Mouse (Mus musculus) liver, adult 2 months (tissue): ENCODE measurements around the gene Gm49373. TPM values are rescaled to one million over a fixed set of nuclear protein-coding genes. Genes with fewer than 3 reads are reported as not detected.

Experiments
- DNase-seq: peaks from one replicate; pipeline ENCODE4 v3.0.0-alpha.2; 2011; ENCODE audit warnings: low read depth, low spot score; ENCODE audit errors: extremely low read depth
- H3K27ac ChIP-seq: fragments of 200-500 bp; replicated peaks from 2 replicates; pipeline ENCODE4 v1.5.1; 2012; ENCODE audit warnings: low read depth, mild to moderate bottlenecking, control low read depth, inconsistent platforms, low read length; ENCODE audit not compliant: insufficient read depth
- H3K27me3 ChIP-seq: fragments of 200-500 bp; 2 replicates; pipeline ENCODE4 v1.6.1; 2012; ENCODE audit warnings: mild to moderate bottlenecking, moderate library complexity, low read length, inconsistent platforms; ENCODE audit not compliant: control insufficient read depth, insufficient read depth
- H3K36me3 ChIP-seq: fragments of 200-500 bp; 2 replicates; pipeline ENCODE4 v1.6.1; 2012; ENCODE audit warnings: low read length, inconsistent platforms; ENCODE audit not compliant: control insufficient read depth, insufficient read depth
- H3K4me1 ChIP-seq: fragments of 200-500 bp; 2 replicates; pipeline ENCODE4 v1.6.1; 2011; ENCODE audit warnings: low read length; ENCODE audit not compliant: control insufficient read depth, insufficient read depth
- H3K4me3 ChIP-seq: fragments of 200-500 bp; 2 replicates; pipeline ENCODE4 v1.5.1; 2011; ENCODE audit warnings: low read depth, mild to moderate bottlenecking, control low read depth, low read length, moderate library complexity; ENCODE audit not compliant: insufficient read depth
- H3K79me2 ChIP-seq: fragments of 200-500 bp; 2 replicates; pipeline ENCODE4 v1.6.1; 2012; ENCODE audit warnings: inconsistent platforms, mild to moderate bottlenecking, low read length, moderate library complexity; ENCODE audit not compliant: control insufficient read depth, insufficient read depth
- H3K9ac ChIP-seq: fragments of 200-500 bp; 2 replicates; pipeline ENCODE4 v1.6.1; 2012; ENCODE audit warnings: low read depth, mild to moderate bottlenecking, control low read depth, inconsistent platforms, low read length
- CTCF ChIP-seq: fragments of 200-500 bp; IDR thresholded peaks from 2 replicates; pipeline ENCODE4 v1.5.1; 2011; ENCODE audit warnings: low read depth, low read length, control low read depth
- POLR2A ChIP-seq: fragments of 200-500 bp; IDR thresholded peaks from 2 replicates; pipeline ENCODE4 v1.6.1; 2011; ENCODE audit warnings: low read length, control low read depth; ENCODE audit not compliant: insufficient read depth; ENCODE audit errors: extremely low read depth
- WGBS: fragments of 180-500 bp; shearing (Covaris S2); methylation state at CpG from one replicate; pipeline ENCODE4 v1.1.7; 2018; 5-methylcytosine and 5-hydroxymethylcytosine counted together
- polyA plus RNA-seq: library from polyadenylated mRNA; depleted of rRNA; stranded (reverse); fragments of >200 nt; gene quantifications from 2 replicates; pipeline ENCODE4 v1.2.3, GENCODE M21; 2012
- total RNA-seq: library from RNA; depleted of rRNA; stranded (reverse); fragments of >200 nt; gene quantifications from 2 replicates; pipeline ENCODE4 v1.2.3, GENCODE M21; 2014

Gm49373 gene
- total and polyA plus RNA-seq, 2 experiments = 0.10 to 0.46 TPM

DNA sequence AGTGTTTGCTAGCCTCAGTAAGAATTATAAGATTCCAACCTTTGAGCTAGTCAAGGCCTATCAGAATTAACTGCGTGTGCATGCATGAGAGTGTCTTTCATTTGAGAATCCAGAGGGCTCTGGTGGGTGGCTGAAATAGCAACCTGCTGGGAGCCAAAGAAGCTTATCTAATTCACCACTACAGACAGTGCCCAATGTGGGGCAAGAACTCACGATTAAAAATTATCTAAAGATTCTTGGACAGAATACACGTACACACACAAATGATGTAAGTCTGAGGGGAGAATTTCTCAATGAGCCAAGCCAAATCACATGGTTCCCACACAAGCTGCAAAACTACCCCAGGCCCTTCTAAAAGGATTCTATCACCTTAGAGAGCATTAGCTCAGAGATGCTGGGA is 10.4 kb upstream of the Gm49373 start:
- no peak overlapping the region for H3K4me3 ChIP-seq
- peaks cover 45% of the 10 kb centered on the region for H3K36me3 ChIP-seq
- no peak overlapping the region for H3K9ac ChIP-seq
- no peak for TF ChIP-seq POLR2A
- TF ChIP-seq CTCF = no peak
- no peaks in the 10 kb centered on the region for H3K27me3 ChIP-seq
- WGBS = 19% methylated on average over 3 of the region's 3 CpGs
- H3K27ac ChIP-seq = peak overlapping the region; percentile 44; the same call in 1 of the 2 replicates
- H3K79me2 ChIP-seq = peaks cover 14% of the 10 kb centered on the region
- peaks cover 22% of the 10 kb centered on the region for H3K4me1 ChIP-seq
- peak; percentile 91 for DNase-seq

DNA sequence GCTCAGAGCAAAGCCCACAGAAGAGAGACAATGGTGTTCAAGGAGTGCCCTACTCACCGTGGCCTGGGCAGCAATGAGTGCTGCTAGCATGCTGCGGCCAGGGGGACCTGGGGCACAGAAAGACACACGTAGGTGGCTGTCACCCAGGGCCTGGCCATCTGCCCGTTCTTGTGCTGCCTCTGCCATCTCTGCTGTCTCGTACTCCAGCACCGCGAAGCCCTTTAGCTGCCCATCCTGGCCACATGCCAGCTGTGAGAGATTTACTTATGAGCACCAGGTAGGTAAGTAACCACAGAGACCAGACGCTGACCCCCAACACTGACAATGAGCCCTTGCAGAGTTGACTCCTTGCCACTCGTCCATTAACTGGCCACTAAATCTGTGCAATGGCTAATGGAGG is 8.2 kb upstream of the Gm49373 start:
- Histone ChIP-seq H3K36me3 (peaks cover 40% of the 10 kb centered on the region), H3K27me3 (no peaks in the 10 kb centered on the region), H3K4me3 (no peak overlapping the region), H3K79me2 (no peaks in the 10 kb centered on the region; the same call in 1 of the 2 replicates), H3K27ac (no peak overlapping the region; the same call in 1 of the 2 replicates), H3K9ac (no peak overlapping the region), H3K4me1 (peaks cover 22% of the 10 kb centered on the region)
- 25% methylated on average over 9 of the region's 9 CpGs for WGBS
- TF ChIP-seq CTCF (no peak), POLR2A (no peak)
- DNase-seq = no peak

DNA sequence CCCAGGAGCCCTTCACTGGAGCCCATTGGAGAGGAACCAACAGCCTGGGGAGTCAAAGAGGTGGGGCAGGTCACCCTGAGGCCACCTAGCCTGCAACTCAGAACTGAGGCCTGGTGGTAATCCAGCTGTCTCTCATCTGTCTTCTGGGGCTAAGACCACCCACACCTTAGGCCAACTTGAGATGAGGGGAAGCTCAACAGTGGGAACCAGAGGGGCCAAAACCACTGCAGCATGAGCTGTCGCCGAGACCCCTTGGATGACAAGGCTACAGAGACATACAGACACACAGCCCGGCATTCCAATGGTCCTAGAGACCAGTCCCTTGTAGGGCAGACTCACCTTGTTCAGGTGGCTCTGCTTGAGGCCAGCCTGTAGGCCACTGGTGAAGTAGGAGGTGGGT is 2.7 kb upstream of the Gm49373 start:
- H3K9ac ChIP-seq = no peak overlapping the region

DNA sequence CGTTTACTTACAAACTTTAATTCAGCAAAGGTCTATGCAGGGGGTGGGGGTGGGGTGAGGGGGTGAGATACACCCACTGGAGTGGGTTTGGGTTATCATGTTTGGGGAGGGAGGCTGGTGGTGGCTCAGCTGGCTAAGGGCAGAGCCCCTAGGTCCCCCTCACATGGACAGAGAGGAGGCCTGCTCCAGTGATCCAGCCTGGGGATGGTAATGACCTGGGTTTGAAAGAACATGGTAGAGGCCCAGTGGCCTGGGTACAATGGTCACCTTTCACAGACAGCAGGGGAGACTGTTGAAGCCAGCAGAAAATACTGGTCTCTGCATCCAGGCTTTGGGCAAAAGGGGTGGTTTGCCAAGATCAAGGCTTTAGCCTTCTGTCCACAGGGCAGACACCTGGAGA is 1.3 kb upstream of the Gm49373 start:
- Histone ChIP-seq H3K9ac (no peak overlapping the region), H3K27ac (no peak overlapping the region), H3K79me2 (0 out of 2 replicates have a peak, but pooled peaks cover 4% of the 10 kb centered on the region), H3K4me3 (no peak overlapping the region), H3K27me3 (no peaks in the 10 kb centered on the region), H3K4me1 (peaks cover 7% of the 10 kb centered on the region), H3K36me3 (peaks cover 13% of the 10 kb centered on the region)
- no peak for DNase-seq
- TF ChIP-seq POLR2A (no peak), CTCF (no peak)
- 82% methylated on average over 1 of the region's 1 CpGs for WGBS

More for the DNA sequence above, 2.7 kb upstream of the Gm49373 start:
- H3K4me3 ChIP-seq = no peak overlapping the region
- H3K79me2 ChIP-seq = 0 out of 2 replicates have a peak, but pooled peaks cover 4% of the 10 kb centered on the region
- no peaks in the 10 kb centered on the region for H3K27me3 ChIP-seq
- no peak for DNase-seq
- 90% methylated on average over 3 of the region's 3 CpGs for WGBS
- H3K4me1 ChIP-seq = peaks cover 7% of the 10 kb centered on the region
- TF ChIP-seq POLR2A (no peak), CTCF (no peak)
- H3K27ac ChIP-seq = no peak overlapping the region
- H3K36me3 ChIP-seq = peaks cover 21% of the 10 kb centered on the region

DNA sequence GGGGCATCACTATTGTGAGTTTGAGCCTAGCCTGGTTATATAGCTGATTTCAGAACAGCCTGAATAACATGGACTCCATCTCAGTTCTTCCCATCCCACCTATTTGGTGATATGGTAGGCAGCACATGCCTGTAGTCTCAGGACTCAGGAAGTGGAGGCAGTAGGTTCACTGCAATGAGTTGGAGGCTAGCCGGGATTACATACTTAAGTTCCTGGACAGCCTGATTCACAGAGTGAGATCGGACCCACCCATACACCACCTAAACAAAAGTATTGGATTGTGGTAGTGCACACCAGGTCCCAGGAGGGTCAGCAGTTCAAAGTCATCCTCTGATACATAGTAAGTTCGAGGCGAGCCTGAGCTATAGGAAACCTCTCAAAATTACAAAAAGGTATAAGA is 255 bp downstream of the Gm49373 start:
- peak overlapping the region; percentile 89 for H3K9ac ChIP-seq
- DNase-seq = no peak
- 8% methylated on average over 4 of the region's 4 CpGs for WGBS
- no peaks in the 10 kb centered on the region for H3K27me3 ChIP-seq
- no peak overlapping the region for H3K27ac ChIP-seq
- peaks cover 5% of the 10 kb centered on the region; the same call in 1 of the 2 replicates for H3K36me3 ChIP-seq
- peaks cover 7% of the 10 kb centered on the region for H3K4me1 ChIP-seq
- TF ChIP-seq CTCF = no peak
- TF ChIP-seq POLR2A = no peak
- H3K4me3 ChIP-seq = peak overlapping the region; percentile 88
- 0 out of 2 replicates have a peak, but pooled peaks cover 4% of the 10 kb centered on the region for H3K79me2 ChIP-seq

DNA sequence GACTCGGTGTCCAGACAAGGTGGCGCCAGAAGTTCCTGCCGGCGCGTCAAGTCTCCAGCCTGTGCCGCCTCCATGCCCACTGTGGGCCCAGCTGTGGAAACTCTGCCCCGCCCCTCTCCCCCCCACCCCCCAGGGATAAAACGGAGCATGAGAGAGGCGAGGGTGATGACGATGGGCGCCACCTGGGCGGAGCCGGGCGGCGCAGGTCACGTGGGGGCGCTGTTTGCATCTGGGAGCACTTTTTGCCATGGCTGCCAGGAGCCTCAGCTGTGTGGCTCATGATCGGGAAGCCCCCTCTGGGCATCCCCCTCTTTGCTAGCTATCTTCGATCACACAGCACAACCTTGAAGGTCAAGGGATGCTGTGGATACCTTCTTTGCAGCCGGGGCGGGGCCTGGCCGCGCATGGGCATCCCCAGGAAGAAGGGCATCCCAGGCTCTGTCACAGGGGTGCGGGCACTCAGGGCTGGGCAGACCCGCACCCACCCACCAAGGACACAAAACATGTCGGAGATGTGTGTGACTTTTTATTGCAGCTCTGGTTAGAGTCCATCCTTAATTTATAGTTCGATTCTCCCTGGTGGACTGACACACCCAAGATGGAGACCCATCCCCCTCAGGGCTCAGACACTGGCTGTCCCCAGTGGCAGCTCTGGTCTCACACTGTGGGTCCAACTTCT is 5.8 kb downstream of the Gm49373 start, which contains the start of gene Zglp1:
Gene Zglp1 (minus strand): TSS at position 88 of the 679 bp plus-strand sequence.
- Histone ChIP-seq H3K79me2 (no peaks in the 10 kb centered on the region), H3K36me3 (no peaks in the 10 kb centered on the region), H3K9ac (no peak within 1 kb of the TSS), H3K27ac (no peak within 1 kb of the TSS), H3K27me3 (no peaks in the 10 kb centered on the region), H3K4me3 (no peak within 1 kb of the TSS), H3K4me1 (no peaks in the 10 kb centered on the region)
- 85% methylated on average over 27 of the region's 27 CpGs for WGBS
- no peak for DNase-seq
- no peak for TF ChIP-seq POLR2A
- no peak for TF ChIP-seq CTCF
